Mouse (Mus musculus): Measurements from ENCODE around the gene Naxe.

Naxe gene

GRCm38 (mm10) chr3:88057902-88058696, at the start of gene Naxe:
Gene Naxe, minus strand, starts transcription at chr3:88058495.
- peak; percentile 88 for DNase-seq

- no peak for DNase-seq
Observed at GRCm38 (mm10) chr3:88106126-88106525, 47.8 kb upstream of the Naxe start.

DNA sequence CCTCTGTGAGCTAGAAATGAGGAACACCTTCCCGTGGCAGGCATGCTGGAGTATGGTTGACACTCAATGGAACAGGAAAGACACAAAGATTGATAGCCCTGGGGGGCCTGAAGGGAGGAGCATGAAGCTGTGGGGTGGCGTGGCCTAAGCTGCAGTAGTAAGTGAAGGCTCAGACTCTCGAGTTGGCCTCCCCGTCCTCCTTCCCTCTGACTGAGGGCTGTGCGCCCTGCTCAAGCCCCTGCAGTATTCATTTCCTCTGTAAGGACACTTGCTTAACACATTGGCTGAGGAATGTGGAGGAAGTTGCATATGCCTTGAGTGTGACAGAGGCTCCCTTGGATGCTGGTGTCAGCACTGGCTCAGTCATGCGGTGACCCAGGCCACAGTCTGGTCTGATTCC, 44.3 kb upstream of the Naxe start:
- peak; percentile 59 for DNase-seq

GRCm38 (mm10) chr3:88102196-88102595, 43.9 kb upstream of the Naxe start:
- DNase-seq = peak; percentile 42

DNA sequence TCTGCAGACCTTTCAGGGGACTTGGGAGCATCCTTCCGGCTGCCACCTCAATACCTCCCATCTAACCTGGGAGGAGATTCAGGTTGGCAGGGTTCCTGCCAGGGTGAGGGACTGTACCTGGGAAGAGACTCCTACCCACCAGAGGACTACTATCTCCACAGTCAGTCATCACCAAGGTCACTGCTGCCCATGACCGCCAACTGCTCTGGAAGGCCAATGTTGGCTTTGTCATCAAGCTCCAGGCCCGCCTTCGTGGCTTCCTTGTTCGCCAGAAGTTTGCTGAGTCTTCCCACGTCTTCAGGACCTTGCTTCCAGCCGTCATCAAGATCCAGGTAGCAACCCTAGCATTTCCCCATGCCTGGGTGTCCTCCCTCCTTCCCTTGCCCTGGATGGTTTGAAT, 43.4 kb upstream of the Naxe start:
- DNase-seq = no peak

DNA sequence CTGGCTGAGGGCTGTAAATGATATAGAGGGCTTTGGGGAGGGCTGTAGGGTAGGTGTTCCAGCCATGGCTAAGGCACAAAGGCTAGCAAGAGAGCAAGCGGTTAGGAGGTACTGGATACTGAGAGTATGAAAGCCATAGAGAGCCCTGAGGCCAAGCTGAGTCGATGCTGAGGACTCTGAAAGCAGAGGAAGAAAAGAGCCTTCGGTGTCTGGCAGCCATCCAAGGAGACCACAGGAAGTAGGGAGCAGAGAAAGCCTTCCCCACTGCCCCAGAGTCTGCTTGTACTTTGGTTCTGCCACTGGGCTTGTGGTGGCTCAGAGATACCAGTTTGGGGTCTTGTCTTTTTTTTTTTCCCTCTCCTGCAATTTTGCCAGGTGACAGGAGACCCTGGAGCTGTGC, 42.0 kb upstream of the Naxe start:
- no peak for DNase-seq

- no peak for DNase-seq
Observed at GRCm38 (mm10) chr3:88097666-88098065, 39.4 kb upstream of the Naxe start.

DNA sequence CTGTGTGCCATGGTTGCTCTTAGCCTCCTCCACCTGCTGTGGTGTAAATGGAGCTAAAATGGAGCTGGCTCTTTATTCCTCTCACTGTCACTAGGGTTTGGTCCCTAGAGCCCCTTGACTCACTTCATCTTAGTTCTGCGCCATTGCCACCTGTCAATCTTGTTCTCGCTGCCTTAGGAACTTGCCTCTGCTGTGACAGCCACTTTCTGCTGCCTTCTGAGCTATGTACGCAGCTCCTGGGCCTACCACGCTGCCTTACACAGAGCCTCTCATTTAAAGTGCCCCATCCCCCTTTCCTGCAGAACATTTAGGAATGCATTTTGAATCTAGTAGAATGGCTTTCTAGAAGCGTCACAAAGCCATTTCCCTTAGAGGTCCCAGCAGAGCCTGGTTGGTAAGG, 35.8 kb upstream of the Naxe start:
- DNase-seq = no peak

- DNase-seq = no peak
Observed at GRCm38 (mm10) chr3:88090616-88091015, 32.3 kb upstream of the Naxe start.

- no peak for DNase-seq
Observed at GRCm38 (mm10) chr3:88090106-88090505, 31.8 kb upstream of the Naxe start.

GRCm38 (mm10) chr3:88087688-88088087, 29.4 kb upstream of the Naxe start:
- peak; percentile 47 for DNase-seq

DNA sequence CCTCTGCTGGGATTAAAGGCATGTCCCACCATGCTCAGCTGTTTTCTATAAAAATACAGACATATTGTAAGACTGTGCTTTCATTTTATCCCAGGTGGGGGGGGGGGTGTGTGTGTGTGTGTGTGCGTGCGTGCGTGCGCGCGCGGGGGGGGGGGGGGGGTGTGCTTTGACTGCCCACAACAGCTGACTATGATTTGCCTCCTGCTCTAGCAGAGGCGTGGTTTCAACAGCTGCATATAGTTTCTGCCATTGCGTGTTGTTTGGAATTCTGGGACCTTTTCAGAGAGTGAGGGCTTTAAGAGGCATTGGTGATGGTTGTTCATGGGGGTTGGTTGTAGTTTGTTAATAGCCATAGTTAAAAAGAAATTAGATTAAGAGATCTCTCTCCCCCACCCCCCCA, 27.2 kb upstream of the Naxe start:
- no peak for DNase-seq

- DNase-seq = no peak
Observed at GRCm38 (mm10) chr3:88084001-88084400, 25.7 kb upstream of the Naxe start.

DNA sequence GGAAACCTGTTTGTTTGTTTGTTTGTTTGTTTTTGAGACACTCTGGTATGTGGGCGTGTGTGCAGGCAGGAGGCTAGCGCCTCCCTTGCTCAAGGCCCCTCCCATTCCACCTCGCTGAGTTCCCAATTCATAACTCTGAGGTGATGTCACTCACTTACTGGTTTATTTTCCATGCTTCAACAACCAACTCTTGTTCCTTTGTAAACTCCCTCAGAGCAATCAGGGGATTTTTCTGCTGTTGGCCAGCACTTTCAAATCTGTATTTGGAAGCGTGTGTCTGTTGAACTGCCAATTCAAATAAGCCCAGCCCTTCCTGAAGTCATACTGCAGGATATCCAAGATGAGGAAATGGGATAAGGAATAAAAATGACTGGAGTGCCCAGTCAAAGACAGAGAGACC, 24.4 kb upstream of the Naxe start:
- DNase-seq = no peak

DNA sequence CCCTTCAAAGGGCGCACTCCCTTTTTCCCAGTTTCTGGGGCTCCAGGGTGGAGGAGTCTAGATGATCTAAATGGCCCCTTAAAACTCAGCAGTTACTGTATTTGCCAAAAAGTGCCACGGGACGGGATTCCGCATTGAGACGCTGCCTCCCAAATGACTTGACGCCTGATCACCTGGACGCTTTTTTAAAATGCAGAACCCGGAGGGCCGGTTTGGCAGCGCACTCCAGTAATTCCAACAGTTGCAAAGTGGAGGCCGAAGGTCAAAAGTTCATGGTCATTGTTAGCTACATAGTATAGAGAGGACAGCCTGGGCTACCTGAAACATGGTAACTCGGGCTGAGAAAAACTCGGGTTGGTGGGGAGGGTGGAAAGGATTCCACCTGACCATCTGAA, 23.9 kb upstream of the Naxe start:
- DNase-seq = no peak

DNA sequence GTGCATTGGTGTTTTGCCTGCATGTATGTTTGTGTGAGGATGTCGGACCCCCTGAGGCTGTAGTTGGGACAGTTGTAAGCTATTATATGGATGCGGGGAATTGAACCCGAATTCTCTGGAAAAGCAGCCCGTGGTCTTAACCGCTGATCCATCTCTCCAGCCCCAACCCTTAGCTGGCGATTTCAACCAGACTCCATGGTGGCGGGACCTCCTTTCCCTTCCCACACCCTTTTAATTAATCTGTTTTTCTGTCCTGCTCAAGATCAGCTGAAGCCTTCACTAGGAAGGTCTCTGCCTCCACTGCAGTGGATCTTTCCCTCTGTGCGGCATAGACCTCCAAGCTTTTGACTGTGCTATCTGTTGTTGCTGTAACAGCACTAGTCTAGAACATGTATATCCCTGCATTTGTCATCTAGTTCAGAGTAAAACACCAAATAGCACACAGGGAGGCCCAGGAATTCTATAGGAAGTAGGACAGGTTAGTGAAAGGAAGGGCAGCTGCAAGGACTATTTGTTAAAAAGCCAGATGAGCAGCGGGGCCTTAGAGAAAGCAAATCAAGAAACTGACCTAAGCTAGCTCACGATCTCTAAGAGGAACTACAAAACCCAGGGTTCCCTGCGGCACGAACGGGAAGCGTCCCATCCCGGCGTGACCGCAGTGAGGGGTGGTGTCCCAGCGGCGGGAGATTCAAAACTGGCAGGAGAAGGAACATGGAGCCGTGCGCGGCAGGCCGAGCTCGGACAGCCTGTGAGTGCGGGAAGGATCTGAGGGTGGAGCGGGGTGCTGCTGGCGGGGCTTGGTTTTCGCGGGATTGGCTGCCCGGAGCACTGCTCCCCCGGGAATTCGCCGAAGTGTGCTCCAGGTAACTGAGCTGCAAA, 23.3 kb upstream of the Naxe start, which contains the start of gene Iqgap3:
Gene Iqgap3, plus strand, starts transcription at position 627 of the 879 bp plus-strand sequence.
- DNase-seq = peak; percentile 90

DNA sequence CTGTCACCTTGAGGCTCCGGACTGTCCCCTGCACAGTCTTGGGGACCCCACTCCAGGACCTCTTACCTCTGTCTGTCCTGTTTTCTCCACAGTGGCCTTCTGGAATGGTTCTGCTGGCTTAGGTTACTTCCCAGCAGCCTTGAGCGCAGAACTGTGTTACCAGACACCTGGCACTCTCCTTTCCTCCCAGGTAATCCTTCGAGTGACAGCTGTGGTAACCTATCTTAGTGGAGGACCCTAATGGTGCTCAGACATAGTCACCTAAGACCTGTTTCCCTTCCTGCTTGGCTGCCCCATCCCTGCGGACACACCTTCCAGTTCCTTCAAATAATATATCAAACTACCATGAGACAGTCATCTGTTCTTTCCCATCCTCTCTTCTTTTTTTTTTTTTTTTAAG, 19.9 kb upstream of the Naxe start, which contains the start of gene Ttc24:
Gene Ttc24, minus strand, starts transcription at position 101 of the 400 bp plus-strand sequence.
- no peak for DNase-seq

DNA sequence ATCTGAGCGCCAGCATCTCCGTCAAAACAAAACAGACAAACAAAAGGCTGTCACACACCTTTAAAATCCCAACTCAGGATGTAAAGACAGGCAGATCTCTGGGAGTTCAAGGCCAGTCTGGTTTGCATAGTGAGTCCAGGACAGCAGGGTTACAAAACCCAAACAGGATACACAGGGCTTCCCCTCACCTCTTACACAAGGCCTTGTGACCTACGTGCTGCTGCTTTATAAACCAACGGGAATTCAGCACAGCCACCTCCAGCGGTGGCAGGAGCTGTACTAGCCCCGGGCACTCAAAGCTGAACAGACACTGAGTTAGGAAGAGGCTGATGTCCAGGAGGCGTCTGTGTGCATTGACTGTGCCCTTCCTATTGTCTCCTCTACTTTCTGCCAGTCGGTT, 19.1 kb upstream of the Naxe start:
- no peak for DNase-seq

- no peak for DNase-seq
Observed at GRCm38 (mm10) chr3:88074766-88075165, 16.5 kb upstream of the Naxe start.

DNA sequence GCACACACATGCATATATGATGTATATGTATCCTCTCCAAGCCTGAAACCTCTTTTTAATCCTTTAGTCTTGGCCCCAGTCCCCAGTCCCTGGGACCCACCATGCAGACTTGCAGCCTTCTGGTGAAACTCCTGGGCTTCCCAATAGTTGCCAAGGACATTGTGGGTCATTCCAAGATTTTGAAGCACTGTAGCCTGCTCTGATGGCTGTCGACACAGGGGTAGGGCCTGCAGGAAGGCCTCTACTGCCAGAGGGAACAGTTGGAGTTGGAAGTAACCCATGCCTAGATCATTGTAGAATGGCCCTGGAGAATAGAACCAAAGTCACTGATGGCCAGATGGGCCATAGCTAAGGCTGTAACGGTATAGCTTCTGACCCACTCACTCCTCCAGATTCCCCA, 16.1 kb upstream of the Naxe start:
- DNase-seq = no peak

GRCm38 (mm10) chr3:88073631-88074030, 15.3 kb upstream of the Naxe start:
- no peak for DNase-seq

- peak; percentile 92 for DNase-seq
Observed at GRCm38 (mm10) chr3:88071783-88072182, 13.5 kb upstream of the Naxe start.

DNA sequence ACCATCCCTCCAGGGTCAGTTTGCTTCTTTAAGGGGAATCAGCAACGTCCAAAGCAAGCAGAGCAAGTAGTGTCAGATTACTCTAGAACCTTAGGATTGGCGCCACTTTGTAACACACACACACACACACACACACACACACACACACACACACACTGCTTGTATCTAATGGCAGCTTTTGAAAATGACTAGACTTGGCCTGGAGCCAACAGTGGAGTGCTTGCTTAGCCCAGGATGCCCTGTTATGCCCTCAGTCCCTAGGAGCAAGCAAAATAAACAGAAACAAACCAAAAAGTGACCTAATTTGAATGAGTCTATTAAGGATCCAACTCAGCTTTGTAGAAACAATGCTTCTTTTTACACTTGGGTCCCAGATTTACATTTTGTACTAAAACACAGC, 10.1 kb upstream of the Naxe start:
- no peak for DNase-seq

DNA sequence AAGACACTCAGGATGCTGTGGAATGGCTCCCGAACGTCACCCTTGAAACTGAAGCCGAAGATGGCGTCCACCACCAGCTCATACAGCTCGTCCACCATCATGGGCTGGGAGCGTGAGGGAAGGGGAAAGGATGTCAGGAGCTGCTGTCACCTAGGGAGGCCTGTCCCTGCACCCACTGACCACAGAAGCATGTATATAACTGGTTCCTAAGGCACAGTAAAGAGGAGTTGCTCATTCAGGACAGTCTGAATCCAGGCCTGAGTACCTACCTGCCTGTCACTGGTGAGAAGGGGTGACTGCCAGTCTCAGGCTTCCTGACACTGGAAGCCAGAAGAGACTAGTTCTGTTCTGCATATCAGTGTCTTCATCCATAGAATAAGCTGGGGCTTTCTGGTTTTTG, 1.3 kb downstream of the Naxe start:
- DNase-seq = no peak

Data from kidney, adult 9 months (tissue).